1 mouse cellular context compared by ENCODE assay signal in genomic region chr17:31270736-31271135, GRCm38 (mm10). TPM values are rescaled to one million over a fixed set of nuclear protein-coding genes. Genes with fewer than 3 reads are reported as not detected.
"Had no signal": no experiment of that assay in that cellular context is flagged by ENCODE, and none has a peak within 500 bp of the region (broad histone marks: within the 10 kb centered on the region; RNA-seq: fewer than 3 reads in every experiment).

No protein-coding gene starts in this region.

RNA-seq across cellular contexts. Expression of gene Rsph1, which starts 6.4 kb away (rescaled TPM):
- polyA plus RNA-seq: erythroblast, embryonic 14.5 days had no signal
